Mouse (Mus musculus): ENCODE measurements around the gene Mrpl35.

- TF ChIP-seq POLR2A (IDR thresholded peaks at IDR 0.05; ENCODE audit: control insufficient read depth, extremely low read depth, insufficient read depth, low read length, poor library complexity): no peak
- TF ChIP-seq CTCF (IDR thresholded peaks at IDR 0.05; ENCODE audit: borderline replicate concordance, control insufficient read depth, extremely low read depth, insufficient read depth, low read length, poor library complexity): no peak
Observed at GRCm38 (mm10) chr6:71826869-71827268, at the start of gene Mrpl35.
